Mouse (Mus musculus): ENCODE data around the gene Rap2b. TPM values are rescaled to one million over a fixed set of nuclear protein-coding genes. Genes with fewer than 3 reads are reported as not detected.

Gene Rap2b
- 7.1 and 9.4 TPM in 2 replicates for polyA plus RNA-seq (2012)

DNA sequence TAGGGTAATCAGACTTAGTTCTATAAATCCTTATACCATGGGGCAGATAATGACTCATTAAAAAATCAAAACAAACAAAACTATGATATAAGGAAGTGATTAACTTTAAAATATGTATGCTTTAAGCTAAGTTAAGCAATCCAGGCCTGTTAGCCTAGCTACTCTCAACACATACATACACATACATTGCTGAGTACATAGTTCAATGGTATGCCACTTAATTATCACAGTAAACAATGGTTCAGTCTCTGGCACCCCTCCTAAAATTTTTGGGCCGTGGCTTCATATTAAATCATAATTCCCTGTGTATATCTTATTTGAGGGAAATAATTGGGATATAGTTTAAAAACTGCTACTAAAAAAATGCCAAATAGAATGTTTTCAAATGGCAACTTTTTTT lies at the start of gene Rap2b:
Gene Rap2b, plus strand, starts transcription at position 301 of the 400 bp plus-strand sequence.
- no peak for TF ChIP-seq GATA1 (IDR thresholded peaks at IDR 0.05; ENCODE audit: low read length)

DNA sequence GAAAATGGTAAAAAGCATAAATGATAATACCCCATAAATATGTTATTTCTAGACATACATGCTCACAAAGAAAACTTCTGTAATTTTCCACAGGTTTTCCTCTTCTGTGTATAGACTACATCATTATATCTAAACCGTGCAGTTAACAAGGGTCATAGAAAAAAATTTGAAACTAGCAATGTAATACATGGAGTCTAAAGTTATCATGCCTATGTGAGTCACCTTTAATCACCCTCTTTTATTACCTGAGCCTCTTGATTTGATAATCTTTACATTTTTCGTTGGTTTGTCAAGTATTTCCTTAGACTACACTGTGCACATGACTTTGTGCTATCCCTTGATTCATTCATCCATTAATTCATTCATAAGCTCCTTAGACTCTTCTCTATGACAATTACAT lies 46.4 kb upstream of the Rap2b start:
- no peak for TF ChIP-seq GATA1 (IDR thresholded peaks at IDR 0.05; ENCODE audit: low read length)

DNA sequence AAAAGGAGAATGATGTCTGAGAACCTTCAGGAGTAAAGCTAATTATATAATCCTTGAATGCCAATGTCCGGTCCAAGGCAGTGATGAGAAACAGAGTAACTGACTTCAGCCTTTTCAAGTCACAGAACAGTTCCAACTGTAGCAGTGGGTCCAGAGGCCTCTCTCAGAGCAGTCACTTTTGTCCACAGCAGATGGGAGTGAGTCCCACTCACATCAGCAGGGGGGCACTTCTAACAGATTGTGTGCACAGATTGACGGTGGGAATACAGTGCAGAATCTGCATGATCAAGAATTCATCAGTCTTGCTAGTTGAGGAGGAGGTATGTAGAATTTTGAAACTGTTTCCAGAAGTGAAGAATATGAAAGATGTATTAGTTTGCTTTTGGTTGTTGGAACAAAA lies 41.4 kb upstream of the Rap2b start:
- TF ChIP-seq GATA1 (IDR thresholded peaks at IDR 0.05; ENCODE audit: low read length): no peak

GRCm38 (mm10) chr3:61321632-61322031 lies 39.8 kb upstream of the Rap2b start:
- no peak for TF ChIP-seq GATA1 (IDR thresholded peaks at IDR 0.05; ENCODE audit: low read length)

- no peak for TF ChIP-seq GATA1 (IDR thresholded peaks at IDR 0.05; ENCODE audit: low read length)
Observed at GRCm38 (mm10) chr3:61336205-61336604, 25.2 kb upstream of the Rap2b start.

- no peak for TF ChIP-seq GATA1 (IDR thresholded peaks at IDR 0.05; ENCODE audit: low read length)
Observed at GRCm38 (mm10) chr3:61337230-61337629, 24.2 kb upstream of the Rap2b start.

DNA sequence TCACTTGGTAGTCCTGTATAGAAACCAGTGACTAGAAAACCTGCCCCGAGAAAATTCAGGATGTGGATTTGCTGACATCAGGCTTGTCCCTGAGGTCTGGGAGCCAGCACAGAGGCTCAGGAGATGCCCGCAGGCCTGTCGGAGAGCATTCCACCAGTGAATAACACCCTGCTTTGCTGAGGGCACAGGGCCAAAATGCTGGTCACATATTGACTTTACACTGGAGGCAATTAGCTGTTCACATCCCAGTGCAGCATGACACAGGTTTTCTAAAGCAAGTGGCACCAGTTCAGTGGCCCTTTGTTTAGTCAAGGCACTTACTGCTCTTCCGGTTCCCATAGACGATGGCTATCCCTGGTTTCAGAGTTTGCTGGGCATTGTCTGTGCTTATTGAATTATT lies 21.1 kb upstream of the Rap2b start:
- no peak for TF ChIP-seq GATA1 (IDR thresholded peaks at IDR 0.05; ENCODE audit: low read length)

DNA sequence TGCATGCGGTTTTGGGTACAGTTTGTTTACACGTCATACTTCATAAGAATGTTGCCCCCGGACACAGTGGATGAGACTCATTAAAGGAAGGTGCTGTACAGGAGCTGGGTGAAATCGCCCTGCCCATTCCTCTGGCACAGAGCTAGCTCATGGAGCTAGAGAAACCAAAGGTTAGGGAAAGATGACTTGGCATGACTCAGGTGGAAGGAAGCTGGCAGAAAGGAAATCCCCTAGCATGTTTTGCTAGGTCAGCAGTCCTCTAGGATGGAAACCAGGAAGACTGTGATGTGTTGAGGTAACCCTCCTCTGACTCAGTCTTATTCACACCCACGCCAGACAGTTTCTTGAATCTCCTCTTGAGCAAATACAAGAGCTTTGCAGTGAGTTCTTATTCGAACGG lies 17.4 kb upstream of the Rap2b start:
- no peak for TF ChIP-seq GATA1 (IDR thresholded peaks at IDR 0.05; ENCODE audit: low read length)

- TF ChIP-seq GATA1 (IDR thresholded peaks at IDR 0.05; ENCODE audit: low read length): no peak
Observed at GRCm38 (mm10) chr3:61345636-61346035, 15.8 kb upstream of the Rap2b start.

DNA sequence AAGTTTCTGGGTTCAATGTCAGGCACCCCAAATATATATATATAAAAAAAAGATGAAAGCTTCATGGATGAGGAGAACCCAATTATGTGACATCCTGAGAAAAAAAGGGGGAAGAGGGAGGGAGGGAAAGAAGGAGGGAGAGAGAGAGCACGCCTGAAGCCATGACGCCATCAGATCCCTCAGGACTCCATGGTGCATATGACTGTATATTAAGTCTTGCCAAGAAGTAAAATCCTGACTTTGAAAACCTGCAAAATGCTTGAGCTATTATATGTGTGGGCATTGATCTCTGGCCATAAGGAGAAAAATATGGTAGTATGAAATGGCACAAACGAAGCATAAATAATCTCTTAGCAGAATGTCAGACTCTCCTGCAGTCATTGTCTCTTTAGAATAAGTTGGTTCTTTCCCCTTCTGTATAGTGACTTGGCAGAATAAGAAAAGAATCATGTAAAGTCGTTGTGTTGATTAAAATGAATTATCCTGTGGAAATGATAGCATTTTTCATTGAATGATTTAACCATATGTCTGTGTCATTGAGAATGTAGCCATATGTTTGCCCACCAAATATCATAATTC lies 13.3 kb upstream of the Rap2b start:
- TF ChIP-seq GATA1 (IDR thresholded peaks at IDR 0.05; ENCODE audit: low read length): no peak

GRCm38 (mm10) chr3:61349433-61349832 lies 12.0 kb upstream of the Rap2b start:
- TF ChIP-seq GATA1 (IDR thresholded peaks at IDR 0.05; ENCODE audit: low read length): no peak

- TF ChIP-seq GATA1 (IDR thresholded peaks at IDR 0.05; ENCODE audit: low read length): no peak
Observed at GRCm38 (mm10) chr3:61355464-61355863, 6.0 kb upstream of the Rap2b start.

DNA sequence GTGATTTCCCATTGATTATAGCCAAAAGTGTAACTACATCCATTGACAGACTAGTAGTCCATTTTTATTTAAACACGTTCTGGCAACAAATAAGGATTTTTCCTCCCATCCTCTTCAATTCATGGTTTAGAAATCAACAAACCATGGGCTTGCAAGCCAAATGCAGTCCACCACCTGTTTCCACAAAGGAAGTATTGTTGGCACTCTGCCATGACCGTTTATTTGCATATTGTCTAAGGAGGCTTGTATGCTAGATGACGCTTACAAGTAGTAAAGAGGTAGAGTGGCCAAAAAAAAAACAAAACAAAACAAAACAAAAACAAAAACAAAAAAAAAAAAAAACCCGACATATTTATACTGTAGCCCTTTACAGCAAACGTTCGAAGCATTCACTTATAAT lies 3.3 kb upstream of the Rap2b start:
- no peak for TF ChIP-seq GATA1 (IDR thresholded peaks at IDR 0.05; ENCODE audit: low read length)

DNA sequence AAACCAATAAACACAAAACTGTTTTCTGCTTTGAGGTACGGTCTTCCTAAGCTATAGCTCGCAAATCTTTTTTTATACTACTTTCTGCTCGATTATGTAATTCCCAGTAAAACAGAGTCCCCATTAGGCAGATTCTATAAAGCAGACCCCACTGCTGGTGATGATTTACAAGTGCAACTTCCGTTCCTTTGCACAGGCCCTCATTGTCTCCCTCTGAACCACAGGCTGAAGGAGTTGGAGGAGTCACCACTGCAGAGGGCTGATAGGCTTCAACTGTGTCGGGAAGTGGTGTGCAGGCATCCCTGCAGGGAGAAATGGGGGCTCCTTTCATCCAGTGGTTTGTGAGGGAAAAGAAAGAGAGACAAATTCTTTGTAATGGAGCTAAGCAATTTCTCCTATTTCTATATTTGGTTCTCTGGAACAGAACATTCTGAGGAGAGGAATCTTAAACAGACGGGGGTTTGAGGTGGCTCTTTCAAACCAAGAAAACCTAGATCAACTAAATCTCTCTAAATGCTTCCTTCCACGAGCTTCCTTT lies 2.6 kb upstream of the Rap2b start:
- no peak for TF ChIP-seq GATA1 (IDR thresholded peaks at IDR 0.05; ENCODE audit: low read length)

GRCm38 (mm10) chr3:61362821-61363160 lies 1.4 kb downstream of the Rap2b start:
- no peak for TF ChIP-seq GATA1 (IDR thresholded peaks at IDR 0.05; ENCODE audit: low read length)

DNA sequence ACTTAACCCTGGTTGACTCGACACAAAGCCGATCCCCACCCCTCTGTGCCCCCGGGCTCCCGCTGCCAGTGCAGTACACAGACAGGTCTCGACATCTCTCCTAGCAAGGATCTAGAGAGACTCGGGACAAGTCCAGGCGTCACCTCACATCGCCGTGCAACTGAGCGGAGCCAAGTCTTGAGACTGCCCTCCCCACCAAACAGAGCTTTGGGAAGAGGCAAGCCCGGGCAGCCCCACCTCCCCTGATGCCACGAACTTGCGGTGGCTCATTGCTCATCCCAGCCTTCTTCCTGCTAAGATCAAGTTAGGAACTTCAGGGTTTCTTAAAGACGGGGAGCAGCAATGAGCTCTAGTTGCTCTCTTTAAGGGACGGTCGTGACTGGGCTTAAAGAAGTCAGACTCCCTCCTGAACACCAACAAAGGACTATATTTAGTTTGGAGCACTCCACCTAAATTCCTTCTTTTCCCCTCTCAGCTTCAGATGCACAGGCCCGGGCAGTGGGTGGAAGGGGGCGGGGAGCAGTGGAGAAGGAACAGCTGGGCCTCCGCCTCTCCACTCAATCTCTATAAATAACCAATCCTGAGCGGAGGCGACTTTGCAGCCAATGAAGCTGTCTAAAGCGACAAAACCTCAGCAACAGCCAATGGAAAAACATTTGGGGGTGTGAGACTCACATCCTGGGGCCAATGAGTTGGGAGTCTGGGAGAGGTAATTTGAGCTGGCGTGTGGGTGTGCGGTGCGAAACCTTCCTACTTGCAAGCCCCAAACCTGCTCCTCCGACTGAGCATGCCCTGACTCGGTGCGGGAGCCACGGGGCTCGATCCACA lies 1.9 kb downstream of the Rap2b start:
- no peak for TF ChIP-seq GATA1 (IDR thresholded peaks at IDR 0.05; ENCODE audit: low read length)
